Mouse (Mus musculus) frontal cortex, postnatal 25 days (tissue): ENCODE data around the gene Fam111a.

Source experiments
- DNase-seq, 2 experiments: peaks; one replicate each; pipeline ENCODE4 v3.0.0; 2022; ENCODE audit warnings: low spot score in 2 of 2

The Fam111a gene

DNA sequence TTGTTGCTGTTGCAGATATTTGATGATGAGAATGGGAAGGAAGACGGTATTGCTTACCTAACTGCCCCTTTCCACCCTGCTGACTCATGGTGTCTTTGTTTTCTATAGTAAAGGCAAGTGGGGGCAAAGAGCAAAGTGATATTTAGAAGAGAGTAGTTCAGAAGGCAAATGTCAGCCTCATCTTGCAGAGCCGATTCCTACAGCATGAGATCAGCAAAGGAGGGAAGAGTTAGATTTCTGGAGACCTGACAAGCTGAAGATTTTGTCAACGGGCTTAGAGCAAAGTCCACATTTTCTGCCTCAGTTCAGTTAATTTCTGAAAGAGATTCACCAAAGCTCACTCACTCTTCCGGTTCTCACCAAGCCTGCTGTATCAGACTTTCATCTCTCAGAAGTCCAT, 87.6 kb downstream of the Fam111a start, which contains the start of gene Glyat:
TSS of gene Glyat (plus strand) at position 133 of the 400 bp plus-strand sequence.
- DNase-seq = no peak

GRCm38 (mm10) chr19:12634259-12634658, 88.7 kb downstream of the Fam111a start:
- no peak for DNase-seq

DNA sequence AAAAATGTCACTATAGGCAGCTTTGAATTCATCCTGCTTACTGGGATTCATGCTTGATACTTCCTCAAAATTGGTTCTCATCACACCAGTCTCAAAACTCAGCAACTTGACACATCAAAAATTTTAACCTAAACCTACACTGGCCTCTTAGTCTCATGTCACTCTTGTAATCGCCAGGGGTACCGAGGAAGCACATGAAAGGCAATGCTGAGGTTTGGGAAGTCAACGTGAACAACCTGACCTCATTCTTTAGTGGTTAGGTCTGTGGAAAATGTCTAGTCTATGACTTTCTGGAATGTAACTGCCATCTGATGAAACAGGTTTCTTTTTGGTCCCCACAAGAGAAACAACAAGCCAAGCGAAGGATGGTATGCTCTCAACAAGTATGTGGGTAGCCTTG, 89.4 kb downstream of the Fam111a start:
- DNase-seq = no peak

GRCm38 (mm10) chr19:12636863-12637262, 91.3 kb downstream of the Fam111a start:
- no peak for DNase-seq

DNA sequence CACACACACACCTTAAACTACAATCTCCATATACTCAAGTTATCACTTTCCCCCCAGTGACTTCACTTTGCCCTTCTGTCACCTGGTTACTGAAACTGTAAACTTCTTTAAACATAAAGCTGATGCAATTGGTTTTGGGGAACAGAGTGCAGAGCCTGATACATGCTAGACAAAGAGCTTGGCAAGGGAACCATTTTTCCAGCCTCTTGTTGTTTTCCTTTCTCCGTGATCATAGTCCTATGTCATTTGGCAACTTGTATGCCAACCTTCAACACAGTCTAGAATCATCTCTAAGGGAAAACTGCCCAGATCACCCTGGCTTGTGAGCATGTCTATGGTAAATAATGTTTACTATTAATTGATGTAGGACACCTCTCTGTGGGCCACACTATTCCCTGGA, 92.5 kb downstream of the Fam111a start:
- no peak for DNase-seq
